Mouse (Mus musculus) embryo, embryonic 9.5 days (tissue): ENCODE data around the gene Zfp568.
A peak's percentile ranks its signal among the peaks of the same experiment; 100 is the strongest.

Experiments
- DNase-seq: peaks from one replicate; pipeline ENCODE4 v3.0.0-alpha.2; 2017; ENCODE audit errors: extremely low spot score

The Zfp568 gene

DNA sequence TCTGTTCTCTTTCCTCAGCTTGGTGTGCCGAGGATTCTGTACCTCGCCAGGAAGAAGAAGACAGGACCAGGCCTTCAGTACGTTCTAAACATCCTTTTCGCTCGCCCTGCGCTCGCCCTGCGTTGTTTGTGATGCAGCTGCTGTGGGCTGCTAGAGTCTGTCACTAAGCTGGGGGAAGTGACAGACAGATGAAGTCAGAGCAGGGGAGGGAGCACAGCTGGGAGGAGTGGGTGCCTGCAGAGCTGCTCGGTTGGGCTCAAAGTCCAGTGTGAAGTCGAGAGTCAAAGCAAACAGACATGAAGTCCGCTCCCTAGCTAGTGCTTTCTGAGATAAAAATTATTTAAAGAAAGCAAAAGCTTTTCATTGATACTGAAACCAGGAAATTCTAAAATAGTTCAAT lies 5.3 kb downstream of the Zfp568 start:
- no peak for DNase-seq

DNA sequence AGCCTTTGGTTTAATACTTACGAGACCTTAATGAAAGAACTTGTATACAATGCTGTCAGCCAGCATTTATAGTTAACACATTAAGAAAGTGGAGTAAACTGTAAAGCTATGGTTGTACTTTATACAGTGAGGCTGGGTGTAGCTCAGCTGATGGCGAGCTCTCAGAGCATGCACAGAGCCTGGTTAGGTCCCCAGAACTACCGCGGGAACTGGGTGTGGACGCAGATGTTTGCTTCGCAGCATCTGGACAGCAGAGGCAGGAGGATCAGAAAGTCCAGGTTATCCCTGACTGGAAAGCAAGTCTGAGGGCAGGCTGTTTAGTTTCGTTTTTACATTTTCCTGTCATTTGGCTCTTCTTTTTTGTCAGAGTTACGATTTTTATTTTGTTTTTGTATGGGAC lies 8.9 kb downstream of the Zfp568 start:
- DNase-seq: no peak

DNA sequence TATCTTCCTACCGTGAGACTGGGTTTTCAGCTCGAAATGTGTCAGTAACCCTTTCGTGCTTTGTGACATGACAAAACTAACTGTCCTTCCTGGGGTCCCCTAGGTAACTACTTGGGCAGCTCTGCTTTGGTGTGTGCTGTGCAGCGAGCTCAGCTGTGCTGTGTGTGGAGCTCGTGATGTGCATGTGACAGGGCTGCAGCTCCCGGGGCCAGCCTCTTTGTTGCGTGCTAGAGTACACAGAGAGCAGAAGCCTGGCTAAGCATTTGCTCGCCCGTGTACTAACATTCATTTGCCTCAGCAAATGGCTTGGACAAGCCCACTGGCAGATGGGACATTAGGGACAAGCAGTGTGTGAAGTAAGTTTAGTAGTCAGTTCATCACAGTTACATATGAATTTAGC lies 9.6 kb downstream of the Zfp568 start:
- no peak for DNase-seq

DNA sequence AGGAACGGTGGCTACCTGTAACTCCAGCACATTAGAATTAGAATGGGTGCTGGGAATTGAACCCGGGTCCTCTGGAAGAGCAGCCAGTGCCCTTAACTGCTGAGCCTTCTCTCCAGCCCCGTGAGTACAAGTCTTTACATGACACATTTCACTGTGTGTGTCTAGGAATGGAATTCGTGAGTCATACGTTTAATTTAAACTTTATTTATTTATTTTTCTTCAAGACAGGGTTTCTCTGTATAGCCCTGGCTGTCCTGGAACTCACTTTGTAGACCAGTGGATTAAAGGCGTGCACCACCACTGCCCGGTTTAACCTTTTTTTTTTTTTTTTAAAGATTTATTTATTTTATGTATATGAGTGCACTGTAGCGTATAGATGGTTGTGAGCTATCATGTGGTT lies 11.4 kb downstream of the Zfp568 start:
- no peak for DNase-seq

DNA sequence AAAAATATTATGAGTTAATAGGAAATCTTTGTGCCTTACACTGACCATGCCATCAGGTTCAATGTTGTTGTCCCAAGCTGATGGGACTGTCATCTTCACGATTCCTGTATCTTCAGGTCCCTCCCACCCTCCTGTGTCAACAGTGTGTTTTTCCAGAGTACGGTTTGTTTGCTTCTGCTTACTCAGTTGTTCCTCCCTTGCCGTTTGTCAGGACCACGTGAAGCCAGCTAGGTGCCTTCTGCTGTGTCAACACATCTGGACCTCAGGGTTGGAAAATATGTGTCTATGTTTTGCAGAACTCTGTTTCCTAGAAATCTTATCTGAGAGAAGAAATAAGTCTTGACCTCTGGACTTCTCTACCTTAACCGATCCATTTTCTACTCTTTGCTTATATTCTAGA lies 16.8 kb downstream of the Zfp568 start:
- no peak for DNase-seq

DNA sequence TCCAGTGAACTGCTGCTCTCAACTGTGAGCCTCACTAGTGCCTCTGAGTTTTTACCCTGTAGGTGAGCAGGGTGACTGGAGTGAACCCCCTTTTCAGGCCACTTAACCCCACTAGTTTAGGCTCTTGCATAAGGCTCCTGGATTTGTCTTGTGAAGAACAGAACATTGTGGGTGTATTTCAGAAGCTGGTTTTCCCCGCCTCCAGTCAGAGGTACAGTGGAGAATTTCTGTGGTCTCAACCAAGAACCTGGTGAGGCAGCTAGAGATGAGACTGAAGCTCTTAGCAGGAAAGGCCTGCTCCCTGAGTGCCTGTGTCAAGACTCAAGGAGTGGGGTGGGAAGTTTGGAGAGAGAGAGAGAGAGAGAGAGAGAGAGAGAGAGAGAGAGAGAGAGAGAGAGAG lies 23.8 kb downstream of the Zfp568 start:
- no peak for DNase-seq

DNA sequence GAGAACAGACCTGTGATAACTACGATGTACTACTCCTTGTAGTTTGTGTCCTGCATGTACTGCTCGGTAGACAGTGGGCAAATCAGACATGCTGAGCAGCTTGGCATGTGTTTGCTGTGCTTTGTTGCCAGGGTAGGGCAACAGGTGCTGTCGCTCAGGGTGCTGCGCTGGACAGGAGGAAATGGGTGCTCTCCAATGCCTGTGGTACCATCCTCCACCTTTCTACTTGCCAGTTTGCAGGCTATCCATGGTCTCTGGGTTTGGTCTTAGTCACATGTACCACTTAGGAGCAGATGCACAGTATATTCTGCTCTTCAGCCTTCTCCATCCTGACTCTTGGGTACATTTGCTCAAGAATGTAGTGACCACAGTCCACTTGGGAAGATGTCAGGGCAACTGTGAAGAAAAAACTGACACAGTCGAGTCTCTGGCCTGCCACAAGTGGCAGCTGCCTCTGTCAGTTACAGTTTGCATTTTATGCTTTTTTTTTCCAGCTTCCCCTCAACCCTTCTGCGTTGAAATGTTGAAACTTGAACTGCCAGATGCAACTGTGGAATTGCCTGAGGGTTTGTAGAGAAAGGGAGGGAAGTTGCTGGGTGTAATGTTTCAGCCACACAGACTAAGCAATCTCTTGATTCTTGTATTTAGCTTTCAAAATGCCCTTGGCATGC lies 24.4 kb downstream of the Zfp568 start:
- DNase-seq: no peak

DNA sequence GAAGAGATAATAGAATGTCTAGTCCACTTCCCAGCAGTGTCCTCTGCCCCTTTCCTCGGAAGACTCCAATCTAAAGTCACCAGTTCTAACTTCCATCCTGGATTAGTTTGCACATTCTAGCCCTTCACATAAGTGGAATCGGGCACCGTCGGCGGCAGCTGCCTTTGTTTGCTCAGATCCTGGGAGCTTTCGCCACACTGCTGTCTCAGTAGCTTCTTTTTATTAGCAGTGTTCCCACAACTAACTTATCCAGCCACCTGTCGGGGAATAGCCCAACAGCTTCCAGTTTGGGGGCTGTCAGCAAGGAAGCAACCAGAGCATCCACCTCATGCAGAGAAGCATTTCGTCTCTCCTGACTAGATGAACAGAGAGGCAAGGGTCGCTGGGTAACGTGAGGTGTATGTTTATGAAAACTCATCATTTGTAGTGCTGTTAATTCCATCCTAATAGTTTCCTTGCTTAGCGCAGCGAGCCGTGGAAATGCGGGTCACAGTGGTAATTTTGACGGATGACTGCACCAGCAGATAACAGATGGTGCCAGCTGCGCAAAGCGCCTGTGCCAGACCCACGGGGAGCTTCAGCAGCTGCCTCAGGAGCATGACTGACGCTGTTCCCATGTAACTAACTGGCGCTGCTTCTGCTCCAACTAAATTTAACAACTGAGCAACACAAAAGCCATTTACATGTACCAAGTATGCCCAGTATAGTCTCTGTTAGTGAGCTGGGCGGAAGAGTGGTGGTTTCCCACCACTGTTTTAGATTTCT lies 25.7 kb downstream of the Zfp568 start:
- DNase-seq: no peak

DNA sequence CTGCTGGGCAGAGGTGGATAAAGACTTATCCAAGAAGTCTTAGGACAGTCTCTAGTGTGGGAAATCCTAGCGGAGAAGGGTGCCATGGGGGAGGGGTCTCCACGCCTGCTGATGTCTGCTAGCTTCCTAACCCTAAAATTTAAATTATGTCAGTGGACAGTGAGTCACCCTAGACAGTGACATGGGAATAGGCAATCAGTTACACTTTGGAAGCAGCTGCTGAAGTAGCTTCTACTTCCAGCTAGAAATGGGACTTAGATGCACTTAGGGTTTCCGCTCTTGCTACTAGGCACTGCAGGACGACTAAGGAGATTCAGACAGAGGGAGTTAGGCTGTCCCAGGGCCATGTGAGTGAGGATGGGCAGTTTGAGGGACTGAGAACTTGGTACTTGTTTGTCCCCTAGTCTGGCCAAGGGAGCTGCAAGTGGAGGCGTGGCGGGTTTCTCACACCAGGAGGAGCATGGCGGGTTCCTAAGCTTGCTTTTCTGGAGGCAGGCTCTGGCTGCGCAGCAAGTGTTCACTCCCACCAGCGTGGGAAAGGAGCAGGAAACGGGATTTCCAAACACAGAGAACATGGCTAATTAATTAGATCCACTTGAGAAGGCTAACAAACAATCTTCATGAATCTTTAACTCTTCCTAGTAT lies 26.9 kb downstream of the Zfp568 start:
- DNase-seq: no peak

DNA sequence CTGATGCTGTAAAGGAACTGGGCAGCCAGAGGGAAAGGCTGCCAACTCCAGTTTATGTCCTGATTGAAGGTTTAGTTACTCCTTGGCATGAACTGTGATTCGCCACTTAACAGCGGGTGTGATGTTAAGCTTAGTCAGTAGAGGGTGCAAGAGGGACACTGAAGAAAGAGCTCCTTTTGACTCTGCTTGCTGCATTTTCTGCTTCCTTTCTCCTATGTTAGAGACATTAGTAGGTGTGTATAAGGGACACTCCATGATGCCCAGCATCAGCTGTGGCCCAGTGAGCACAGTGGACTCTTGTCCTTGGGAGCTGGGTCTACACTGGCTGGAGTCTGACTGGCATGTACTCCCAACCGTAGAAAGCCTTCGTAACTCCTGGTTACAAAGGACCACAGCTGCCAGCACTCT lies 29.2 kb downstream of the Zfp568 start:
- DNase-seq: no peak

DNA sequence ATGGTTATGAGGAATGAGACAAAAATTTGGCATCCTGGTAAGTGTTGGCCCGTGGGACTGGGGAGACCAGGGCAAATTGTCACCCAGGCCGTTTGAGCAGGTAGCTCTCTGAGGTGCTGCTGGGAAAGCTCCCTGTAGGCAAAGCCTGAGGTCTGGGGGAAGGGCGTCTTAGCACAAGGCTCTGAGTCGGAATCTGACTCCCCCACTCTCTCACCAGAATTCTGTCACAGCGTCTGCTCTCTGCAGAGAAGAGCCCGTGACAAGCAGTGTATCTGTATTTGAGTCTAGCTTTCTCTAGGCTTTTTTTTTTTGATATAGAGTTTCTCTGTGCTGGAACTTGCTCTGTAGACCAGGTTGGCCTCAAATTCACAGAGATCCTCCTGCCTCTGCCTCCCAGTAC lies 33.5 kb downstream of the Zfp568 start:
- no peak for DNase-seq

DNA sequence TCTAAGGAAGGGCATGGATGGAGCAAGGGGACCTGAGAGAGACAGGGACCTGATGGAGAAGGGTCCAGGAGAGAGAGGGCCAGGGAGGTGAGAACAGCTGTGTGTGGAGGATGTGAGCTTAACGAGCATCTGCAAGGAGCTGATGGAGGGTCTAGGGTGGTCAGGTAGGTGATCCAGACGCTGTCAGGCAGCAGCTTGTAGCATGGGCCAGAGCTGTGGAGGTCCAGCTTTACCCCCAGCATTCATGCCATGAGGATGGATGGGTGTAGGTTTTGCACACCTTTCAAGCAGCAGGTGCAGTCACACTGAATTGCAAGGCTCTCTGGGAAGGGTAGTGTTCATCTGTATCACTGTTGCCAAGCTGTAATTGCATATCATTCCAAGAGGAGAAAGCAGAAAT lies 35.8 kb downstream of the Zfp568 start:
- DNase-seq: no peak

DNA sequence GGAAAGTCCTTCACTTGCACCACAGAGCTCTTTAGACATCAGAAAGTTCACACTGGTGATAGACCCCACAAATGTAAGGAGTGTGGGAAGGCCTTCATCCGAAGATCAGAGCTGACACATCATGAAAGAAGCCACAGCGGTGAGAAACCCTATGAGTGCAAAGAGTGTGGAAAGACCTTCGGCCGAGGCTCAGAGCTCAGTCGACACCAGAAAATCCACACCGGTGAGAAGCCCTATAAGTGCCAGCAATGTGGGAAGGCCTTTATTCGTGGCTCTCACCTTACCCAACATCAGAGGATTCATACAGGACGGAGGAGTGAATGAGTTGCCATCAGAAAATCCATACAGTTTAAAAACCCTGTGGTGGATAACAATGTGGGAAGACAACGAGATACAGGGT lies 39.6 kb downstream of the Zfp568 start:
- DNase-seq: no peak

DNA sequence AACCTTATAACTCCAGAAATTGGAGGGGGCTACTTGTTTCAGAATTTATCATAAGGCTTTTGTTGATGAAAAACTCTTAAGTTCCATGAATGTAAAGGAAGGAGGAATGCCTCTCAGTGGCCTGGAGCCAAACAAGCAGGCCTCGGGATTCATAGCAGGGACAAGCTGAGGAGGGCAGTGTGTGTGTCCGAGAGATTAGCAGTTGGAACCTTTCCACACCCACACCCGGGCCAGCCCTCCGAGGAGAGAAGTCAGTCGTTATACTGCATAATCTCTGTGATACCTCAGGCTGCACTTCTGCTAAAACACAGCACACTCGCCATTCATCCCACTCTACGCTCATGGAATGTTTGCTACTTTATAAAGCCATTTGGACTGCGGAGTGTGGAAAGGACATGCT lies 40.0 kb downstream of the Zfp568 start:
- DNase-seq: no peak

DNA sequence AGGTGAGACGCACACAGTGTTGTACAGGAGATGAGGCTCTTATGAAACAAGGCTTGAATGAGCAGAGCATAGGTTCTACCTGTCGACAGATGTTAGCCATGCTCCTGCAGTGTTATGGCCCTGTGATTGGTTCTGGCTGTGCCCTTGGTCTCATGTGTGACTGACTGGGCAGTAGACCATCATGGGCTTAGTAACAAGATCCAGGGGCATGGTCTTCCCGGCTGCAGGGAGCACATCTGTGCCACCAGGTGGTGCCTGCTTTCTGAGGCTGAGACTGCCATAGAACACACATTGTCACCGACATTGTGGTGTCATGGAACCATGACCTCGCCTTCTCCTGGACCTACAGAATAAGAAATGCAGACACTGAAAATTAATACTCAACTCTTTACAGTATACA lies 41.6 kb downstream of the Zfp568 start:
- DNase-seq: no peak

DNA sequence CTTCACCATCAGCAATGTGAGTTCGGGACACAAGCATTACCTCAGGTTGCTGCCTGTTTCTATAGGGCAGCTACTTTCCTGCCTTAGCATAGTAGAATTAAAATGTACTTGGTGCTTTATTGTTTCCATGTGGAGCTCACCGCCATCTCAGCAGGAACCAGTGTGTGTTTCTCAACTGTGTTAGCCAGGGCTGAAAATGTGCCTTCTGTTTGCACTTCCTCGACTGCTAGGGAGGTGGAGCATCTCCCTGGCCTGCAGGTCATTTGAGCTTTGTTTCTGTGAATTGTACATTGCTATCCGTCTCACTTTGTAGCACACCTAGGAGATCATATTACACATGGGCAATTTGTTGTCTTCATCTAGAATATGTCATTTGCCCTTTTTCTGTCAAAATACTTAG lies 43.6 kb downstream of the Zfp568 start:
- no peak for DNase-seq

DNA sequence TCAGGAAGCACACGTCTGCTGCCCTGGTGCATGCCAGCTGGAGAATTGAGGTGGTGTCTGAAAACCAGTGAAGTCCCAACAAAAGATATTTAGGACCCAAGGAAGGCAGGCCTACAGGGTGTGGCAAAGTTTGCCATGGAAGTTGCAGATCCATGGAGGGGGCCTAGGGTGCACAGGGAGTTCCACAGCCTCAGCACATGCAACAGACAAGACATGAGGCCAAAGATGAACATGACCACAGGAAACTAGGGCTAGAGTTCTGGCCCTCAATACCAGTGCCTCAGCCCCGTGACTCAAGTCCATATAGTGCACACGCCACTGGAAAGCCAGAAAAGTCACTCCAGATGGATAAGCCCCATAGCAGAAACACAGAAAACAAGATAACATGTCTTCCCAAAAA lies 44.8 kb downstream of the Zfp568 start:
- no peak for DNase-seq

DNA sequence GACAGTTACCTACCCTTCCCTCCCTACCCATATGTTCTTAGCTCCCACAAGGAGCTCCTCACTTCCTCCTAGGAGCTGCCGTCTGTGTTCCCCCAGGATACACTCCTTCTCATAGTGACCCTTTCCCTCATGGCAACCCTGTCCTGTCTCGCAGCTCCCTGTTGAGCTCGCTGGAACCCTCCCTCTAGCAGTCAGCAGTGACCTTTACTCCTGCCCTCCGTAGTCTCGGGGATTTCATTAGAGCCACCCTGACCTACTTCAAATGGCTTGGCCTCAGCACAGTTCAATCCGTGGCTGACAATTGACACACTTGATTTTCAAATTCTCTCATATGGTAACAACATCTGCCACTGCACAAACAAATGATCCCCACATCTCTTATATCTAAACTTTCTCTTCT lies 46.9 kb downstream of the Zfp568 start:
- DNase-seq: no peak

DNA sequence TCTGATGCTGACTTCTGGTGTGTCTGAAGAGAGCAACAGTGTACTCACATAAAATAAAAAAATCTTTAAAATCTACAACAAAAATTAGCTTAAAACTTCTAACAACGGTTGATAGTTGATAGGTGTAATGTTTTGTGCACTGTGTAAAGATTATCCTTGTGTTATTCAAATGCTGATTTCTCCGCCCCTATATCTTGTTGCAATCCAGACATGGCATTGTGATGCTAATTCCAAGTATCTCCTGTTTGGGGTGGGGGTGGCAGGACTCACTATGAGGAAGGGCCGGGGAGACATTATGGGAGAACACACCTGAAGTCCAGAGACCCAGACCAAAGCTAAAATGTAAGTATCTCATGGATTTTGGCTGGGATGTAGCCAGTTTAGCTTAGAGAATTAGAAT lies 47.6 kb downstream of the Zfp568 start:
- no peak for DNase-seq

DNA sequence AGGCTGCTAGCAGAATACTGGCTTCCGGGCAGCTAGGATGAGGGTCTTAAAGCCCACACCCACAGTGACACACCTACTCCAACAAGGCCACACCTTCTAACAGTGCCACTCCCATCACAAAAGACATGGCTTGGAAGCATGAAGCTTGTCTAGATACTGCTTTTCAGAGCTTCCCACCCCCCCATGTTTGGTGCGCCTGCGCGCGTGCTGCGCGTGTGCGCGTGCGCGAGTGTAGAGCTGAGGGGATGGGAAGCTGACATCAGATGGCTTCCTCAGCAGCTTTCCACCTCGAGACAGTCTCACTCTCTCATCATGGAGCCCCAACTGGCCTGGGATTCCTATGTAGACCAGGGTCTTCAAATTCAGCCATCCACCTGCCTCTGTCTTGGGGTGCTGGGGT lies 50.6 kb downstream of the Zfp568 start:
- no peak for DNase-seq

DNA sequence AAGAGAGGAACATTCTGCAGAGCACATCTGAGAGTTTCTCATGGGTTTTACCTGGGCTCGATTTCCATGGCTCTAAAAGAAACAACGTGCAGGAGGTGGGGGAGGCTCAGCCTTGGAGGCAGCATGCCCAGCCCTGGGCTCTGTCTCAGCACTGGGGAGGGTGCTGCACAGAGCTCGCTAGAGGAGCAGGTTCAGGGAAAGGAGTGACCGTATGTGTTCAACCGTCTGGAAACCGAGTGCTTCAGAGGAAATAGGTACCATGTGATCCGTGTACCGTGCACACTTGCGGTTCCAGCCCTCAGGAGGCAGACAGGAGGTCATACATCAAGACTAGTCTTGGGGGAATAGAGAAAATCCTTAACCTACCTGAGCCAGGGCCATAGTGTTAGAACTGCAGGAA lies 60.6 kb downstream of the Zfp568 start:
- DNase-seq: no peak

DNA sequence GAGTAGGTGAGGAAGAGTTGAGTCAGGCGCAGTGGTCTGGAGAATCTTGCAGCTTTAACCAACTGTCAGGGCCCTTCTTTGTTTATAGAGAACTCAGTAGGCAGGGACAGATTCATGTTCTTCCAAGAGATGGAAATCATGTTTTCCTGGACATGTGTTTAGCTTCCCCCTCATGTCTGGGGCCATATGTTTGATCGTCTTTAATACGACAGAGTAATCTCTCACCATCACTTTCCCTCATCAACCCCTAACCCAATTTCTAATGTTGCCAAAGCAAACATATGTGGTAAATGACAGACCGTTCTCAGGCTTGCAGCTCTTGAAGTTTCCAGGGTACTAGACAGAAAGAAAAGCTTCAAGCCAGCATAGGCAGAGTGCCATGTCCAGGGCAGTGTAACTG lies 64.4 kb downstream of the Zfp568 start:
- no peak for DNase-seq

DNA sequence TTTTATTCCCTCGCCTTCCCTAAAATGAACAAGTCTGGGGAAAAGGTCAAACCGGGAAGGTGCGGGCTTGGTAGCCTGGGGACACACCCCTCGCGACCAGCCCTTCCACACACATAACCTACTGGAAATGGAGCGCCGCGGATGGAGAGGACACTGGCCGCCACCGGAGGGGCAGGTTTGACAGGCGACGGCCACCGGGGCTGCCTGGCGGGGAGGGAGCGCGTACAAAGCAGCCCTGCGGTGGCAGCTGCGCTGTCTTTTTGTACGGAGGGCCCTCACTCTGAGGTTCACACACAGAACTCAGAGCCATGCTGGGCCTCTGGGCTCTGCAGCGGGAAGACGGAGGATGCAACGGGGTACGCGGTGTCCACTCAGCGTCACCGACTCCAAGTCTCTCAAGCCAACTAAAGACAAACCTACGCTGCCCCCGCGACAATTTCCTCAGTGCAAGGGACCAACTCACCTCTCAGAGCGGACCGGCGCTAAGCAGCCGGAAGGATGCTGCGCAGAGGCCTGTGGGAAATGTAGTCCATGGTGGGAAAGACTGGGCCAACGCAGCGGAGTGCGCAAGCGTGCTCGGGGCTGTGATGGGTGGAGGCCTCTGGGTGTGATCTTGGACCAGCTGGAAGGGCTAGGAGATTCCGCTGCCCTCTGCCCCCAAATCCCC lies 67.3 kb downstream of the Zfp568 start, which contains the start of gene Zfp14:
Gene Zfp14, minus strand, starts transcription at position 499 of the 667 bp plus-strand sequence.
- peak; percentile 90 for DNase-seq
